Mouse (Mus musculus) cerebellum, adult (tissue): ENCODE data around the gene Abca8a.

Source experiments
- ATAC-seq: cut with Nextera tagmentation; 2 replicates; pipeline ENCODE4 v1.9.2; 2017; ENCODE audit warnings: mild to moderate bottlenecking, moderate library complexity, mixed read lengths; ENCODE audit not compliant: insufficient number of reproducible peaks, low FRiP score, low TSS enrichment

Abca8a gene

GRCm38 (mm10) chr11:110095858-110096257, at the start of gene Abca8a:
TSS of gene Abca8a (minus strand) at chr11:110095978.
- ATAC-seq = no peak

DNA sequence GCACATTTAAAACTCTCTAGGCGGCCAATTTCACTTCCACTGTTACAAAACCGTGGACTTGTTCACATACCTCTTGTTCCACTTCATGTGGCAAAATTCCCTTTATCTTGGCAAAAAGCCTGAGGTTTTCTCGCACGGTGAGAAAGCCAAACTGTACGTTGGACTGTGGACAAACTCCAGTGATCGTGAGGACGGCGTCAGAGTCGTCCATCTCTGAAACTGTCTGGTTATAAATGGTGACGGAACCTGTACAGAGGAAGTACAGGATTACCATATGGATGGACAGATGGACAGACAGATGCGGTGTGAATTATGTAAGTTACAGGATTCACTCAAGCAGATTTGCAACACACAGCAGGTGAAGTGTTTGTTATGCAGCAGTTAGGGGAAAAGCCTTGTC, 49.6 kb upstream of the Abca8a start:
- no peak for ATAC-seq

- no peak for ATAC-seq
Measured at GRCm38 (mm10) chr11:110130760-110131159, 35.0 kb upstream of the Abca8a start.

DNA sequence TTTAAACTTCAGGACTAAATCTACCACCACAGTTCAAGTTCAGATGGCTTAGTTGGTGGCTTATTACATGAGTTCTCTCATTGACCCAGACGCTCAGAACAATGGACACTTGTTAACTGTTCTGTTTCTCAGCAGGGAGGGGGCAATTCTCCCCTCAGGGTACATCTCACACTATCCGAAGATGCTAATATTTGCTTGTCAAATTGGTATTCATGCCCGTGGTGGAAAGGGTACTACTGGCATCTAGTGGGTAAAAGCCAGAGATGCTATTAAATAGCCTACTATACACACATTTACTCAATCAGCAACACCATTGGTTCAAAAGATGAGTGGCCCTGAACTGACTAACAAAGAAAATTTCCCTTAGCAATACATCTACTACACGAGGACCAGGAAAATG, 15.4 kb upstream of the Abca8a start:
- ATAC-seq = no peak

DNA sequence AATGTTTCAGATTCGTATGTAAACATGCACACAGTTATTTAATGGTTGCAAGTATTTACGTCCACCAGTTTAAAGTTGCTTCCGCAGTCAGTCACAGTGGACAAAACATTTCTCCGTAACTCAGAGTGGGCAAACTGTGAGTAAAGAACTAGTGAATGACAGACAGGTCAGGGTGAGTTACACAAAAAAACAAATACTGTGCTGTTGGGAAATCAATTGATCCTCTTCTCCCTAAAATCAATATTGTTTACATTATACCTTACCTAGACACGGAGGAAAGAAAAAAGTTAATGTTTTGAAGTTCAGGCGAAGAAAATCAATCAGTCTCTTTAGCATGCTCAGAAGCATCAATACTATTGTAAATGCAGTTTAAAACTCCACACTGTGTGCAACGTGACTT, 5.7 kb upstream of the Abca8a start:
- no peak for ATAC-seq

DNA sequence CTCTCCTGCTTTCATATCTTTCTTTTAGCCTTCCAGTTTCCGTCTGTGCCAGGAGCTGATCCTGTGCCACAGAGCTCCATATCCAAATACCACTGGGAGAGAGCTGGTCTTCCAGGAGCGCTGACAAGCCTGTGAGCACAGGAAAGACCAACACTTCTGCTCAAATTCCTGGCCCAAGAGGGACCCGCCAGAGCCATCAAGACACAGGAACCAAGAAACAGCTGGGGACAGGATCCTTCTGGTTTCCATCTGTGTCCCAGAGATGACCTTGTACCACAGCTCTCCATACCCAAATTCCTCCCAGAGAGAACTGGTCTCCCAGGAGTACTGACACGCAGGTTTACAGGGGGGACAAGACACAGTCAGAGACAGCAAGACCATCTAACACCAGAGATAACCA, 3.1 kb upstream of the Abca8a start:
- ATAC-seq = no peak

- no peak for ATAC-seq
Measured at GRCm38 (mm10) chr11:110097465-110097864, 1.7 kb upstream of the Abca8a start.

DNA sequence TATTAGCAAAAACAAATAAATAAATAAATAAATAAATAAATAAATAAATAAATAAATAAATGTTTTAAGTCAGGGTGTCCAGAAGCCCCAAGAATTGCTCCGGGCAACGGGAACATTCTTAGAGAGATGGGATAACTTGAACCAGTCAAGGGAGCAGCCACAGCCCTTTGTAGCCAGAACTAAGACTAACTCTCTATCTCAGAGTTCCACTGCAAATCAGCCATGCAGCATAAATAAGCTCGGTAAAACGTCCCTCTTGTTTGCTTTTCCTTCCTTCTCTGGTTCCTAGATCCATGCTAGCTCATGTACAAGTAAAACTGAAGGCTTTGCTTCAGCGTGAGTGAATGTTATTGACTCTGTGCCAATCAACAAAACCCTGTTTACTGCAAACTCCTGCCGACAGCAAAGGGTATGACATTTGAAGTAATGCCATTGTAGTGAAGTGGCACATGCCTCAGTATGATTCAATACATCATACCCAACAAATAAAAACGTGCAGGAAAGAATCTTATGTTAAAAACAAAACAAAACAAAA, 865 bp downstream of the Abca8a start:
- ATAC-seq = no peak

- no peak for ATAC-seq
Measured at GRCm38 (mm10) chr11:110094236-110094635, 1.5 kb downstream of the Abca8a start.

GRCm38 (mm10) chr11:110091328-110091727, 4.5 kb downstream of the Abca8a start:
- no peak for ATAC-seq

DNA sequence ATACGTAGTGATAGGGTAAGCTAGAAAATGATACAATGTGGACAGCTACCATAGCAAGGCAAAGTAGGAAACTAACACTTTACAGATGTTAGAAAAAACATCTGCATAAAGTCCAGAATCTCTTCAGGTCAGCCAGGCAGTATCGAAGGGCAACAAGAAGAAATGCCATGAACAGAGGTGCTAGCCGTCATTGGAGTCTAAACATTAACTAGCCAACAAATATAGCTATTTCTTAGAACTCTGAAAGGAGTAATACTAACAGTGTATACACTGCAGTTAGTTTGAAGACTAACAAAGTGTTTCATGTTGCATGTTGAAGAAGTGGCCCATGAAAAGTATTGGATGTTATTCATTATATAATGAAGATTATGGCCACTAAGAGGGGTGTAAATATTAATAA, 23.6 kb downstream of the Abca8a start:
- no peak for ATAC-seq

GRCm38 (mm10) chr11:110061032-110061431, 34.7 kb downstream of the Abca8a start:
- ATAC-seq = no peak

- no peak for ATAC-seq
Measured at GRCm38 (mm10) chr11:110060127-110060526, 35.7 kb downstream of the Abca8a start.

GRCm38 (mm10) chr11:110053681-110054080, 42.1 kb downstream of the Abca8a start:
- ATAC-seq = no peak

- ATAC-seq = no peak
Measured at GRCm38 (mm10) chr11:110037795-110038194, 58.0 kb downstream of the Abca8a start.

DNA sequence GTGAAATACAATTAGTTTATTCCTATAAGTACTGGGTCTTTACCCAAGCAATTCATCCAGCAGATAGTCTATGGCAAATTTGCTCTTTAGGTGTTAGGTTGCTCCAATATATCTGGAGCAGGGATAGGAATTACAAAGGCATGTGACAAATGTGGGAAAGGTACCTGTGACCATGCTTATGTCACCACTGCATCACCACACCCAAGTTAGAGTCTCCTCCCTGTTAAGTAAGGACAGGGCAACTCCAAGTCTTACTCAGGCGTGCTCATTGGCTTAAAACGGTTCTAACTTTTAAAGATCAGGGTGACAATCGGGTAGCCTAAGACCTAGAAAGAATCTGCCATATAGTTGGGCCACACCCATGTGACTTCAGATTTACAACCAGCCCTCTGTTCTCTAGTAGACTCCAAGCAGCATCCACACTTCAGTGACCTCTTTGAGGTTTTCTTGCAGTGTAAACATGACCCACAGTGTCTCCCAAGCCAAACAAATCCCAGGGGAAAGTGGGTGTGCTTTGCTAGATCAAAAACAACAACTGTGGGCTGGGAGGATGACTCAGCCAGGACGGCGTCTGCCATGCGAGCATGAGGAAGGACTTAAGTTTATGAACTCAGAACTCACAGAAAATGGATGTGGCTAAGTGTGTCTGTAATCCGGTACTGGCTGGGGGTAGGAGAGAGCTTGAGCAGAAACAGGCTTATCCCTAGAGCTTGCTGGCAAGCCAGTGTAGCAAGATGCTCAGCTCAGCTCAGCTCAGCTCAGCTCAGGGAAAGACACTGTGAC, 66.7 kb downstream of the Abca8a start:
- ATAC-seq = no peak

DNA sequence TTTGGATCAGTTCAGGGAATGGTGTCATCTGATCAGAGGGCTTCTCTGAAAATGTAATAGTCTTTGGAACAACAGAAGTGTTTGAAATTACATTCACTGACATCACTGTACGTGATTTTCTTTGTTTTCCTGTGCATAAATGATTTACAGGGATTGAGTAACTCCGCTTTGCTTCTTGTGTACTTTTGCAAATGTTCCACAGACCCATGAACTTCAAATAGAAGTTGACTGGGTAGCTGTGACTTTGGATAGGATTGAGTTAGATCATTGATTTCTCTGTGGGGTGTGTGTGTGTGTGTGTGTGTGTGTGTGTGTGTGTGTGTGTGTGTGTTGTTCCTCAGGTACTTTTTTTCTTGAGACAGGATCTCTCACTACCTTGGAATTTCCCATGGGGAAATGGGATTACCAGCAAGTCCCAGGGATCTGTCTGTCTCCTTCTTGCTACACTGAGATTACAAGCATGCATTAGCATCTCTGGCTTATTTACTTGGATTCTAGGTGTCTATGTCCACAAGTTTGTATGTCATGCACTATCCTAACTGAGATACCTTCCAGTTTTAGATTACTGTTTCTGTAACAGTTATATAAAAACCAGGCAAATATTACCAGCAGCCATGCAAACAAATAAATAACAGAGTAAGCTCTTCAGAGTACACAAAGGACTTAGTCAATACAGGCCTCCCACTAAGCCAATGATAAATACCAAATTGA, 84.8 kb downstream of the Abca8a start:
- ATAC-seq = no peak

DNA sequence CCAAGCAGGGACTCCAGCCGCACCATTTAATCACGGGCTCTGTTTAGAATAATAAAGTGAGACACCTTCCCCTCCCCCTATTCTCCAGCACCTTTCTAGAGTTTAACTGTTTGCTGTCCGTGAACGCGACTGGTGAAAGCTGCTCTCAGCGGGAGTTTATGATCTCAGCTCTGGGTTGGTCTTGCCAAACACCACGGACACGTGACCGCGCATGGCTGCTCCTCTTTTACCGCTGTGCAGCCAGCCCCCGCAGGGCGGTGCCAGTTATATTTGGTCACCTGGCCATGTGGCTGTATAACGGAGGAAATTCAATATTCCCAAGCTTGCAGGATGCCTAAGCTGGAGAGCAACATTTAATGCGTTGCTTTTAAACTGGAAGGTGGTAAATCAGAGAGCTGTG, 100.2 kb downstream of the Abca8a start, which contains the start of gene Abca8b:
Abca8b (minus strand) TSS at position 222 of the 400 bp plus-strand sequence.
- peak; percentile 93 for ATAC-seq

GRCm38 (mm10) chr11:109995013-109995412, 100.8 kb downstream of the Abca8a start:
- peak; percentile 31; the same call in 1 of the 2 replicates for ATAC-seq

GRCm38 (mm10) chr11:109994014-109994413, 101.8 kb downstream of the Abca8a start:
- no peak for ATAC-seq

GRCm38 (mm10) chr11:109991270-109991669, 104.5 kb downstream of the Abca8a start:
- no peak for ATAC-seq
